Mouse (Mus musculus) CD4-positive, CD25-positive, alpha-beta regulatory T cell, adult 4 months (primary cell): ENCODE data around the gene Pak7. TPM values are rescaled to one million over a fixed set of nuclear protein-coding genes. Genes with fewer than 3 reads are reported as not detected.

ENCODE experiments used
- ATAC-seq: one replicate; pipeline ENCODE4 v1.8.0; 2017
- polyA plus RNA-seq, 2 experiments: library from polyadenylated mRNA; unstranded; fragments of 100-300 nt; shearing (Covaris generic); gene quantifications; one replicate each; pipeline ENCODE4 v1.2.1; 2017

Pak7 gene
- polyA plus RNA-seq, 2 experiments from 2014 or later, result not detected

- no peak for ATAC-seq
Observed at GRCm38 (mm10) chr2:136150752-136151151, 237.0 kb downstream of the Pak7 start.

- ATAC-seq, result no peak
Observed at GRCm38 (mm10) chr2:136149530-136149929, 238.2 kb downstream of the Pak7 start.

DNA sequence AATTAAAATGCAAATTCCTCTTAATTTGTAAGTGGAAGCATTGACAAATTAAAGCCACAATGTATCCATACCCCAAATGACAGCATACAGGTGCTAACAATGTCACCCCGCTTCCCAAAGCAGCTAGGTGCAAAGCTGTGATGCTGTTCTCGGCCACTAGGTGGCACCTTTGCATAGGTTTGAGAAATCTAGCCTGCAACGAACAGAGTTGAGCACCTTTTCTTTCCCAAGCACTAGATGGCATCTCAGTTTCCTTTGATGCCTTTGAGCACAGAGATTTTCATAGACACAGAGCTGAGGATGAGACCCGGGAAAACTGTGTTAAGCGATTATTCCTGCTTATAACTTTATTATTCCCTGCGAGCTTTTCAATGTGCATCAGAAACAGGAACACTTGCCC, 238.8 kb downstream of the Pak7 start:
- peak; percentile 69 for ATAC-seq

- no peak for ATAC-seq
Observed at GRCm38 (mm10) chr2:136140807-136141206, 247.0 kb downstream of the Pak7 start.

DNA sequence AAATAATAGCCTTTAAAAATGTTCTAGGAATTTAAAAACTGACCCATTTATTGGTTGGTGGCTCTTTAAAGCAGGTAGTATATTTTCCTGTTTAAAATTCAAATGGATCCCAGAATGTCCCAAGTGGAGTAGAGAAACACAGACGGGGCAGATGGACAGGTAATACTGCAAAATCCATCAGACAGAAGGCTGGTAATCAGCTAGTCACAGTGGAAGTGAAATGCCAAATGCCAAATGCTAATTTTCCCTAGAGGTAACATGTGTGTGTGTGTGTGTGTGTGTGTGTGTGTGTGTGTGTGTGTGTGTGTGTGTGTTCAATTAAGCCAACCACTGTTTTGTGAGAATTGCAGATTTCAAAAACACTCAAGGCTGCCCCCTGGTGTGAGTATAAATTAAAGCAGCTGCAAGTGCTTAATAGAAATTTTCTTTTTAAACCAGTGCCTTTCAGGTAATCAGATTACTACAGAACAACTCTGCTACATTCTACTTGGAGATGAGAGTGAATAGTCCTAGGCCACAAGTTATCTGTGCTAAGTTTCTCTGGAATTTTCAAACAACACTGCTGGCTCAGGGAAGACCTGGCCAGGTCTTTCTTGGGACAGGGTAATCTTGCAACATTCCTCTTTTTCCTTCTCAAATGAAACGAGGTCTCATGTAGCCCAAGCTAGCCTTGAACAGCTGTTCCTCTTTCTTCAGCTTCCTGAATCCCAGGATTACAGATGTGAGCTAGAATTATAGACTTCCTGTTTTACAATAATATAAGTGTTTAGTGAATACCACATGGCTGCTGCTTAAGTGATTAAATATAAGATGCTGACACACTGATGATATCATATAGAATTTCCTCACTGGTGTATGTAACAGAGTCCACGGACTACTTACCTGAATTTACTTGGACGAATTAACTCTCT, 248.4 kb downstream of the Pak7 start:
- ATAC-seq, result no peak

DNA sequence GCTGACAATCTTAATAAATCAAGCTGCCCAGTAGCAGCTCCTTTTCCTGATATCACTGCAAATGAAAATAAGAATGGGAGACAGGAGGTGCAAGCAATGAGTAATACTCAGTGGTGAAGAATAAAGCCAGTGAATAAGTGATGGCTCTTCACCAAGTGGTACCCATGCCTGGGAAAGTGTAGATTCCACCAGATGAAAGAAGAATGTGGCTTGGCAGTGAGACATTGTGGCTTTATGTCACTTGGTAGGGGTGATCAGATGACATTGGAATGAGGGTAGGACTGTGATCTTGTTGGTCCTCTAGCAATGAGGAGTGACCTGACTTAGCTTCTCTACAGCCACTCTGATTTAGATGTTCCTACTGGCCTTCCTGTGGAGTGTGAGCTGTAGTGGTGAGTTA, 249.3 kb downstream of the Pak7 start:
- ATAC-seq, result no peak

GRCm38 (mm10) chr2:136121867-136122266, 265.9 kb downstream of the Pak7 start:
- no peak for ATAC-seq

DNA sequence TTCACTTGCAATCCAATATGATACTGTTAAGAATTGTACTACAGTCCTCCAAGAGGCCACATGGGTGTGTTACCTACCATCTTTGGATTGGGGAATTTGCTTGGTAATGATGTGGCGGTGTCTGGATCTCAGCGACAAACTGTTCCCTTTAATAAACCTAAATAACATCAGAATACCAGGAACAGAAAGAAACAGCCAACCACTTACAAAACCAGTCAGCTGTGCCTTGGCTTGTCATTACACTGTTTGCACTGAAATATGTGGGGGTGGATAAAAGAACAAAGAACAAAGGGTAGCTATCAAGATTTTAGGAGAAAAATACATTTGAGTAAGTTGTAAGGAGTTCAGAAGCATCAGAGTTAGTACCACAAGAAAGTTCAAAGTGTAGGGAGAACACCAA, 269.8 kb downstream of the Pak7 start:
- ATAC-seq, result no peak

DNA sequence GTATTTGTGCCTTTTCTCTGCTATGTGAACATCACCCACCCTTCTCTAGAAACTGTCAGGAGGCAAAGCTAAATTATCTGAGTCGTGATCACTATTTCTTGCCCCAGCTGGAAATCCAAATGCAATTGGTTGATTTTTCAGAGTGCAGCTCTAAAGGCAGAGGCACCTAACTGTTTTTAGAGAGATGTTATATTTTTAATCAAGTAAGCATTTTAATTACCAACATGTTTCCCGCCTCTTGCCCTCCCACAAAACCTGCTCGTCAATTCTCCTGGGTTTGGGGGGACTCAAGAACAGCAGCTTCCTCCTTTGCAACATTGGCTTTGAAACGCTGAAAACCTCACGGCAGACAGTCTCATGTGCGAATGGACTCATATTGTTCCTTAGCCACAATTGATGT, 274.4 kb downstream of the Pak7 start:
- no peak for ATAC-seq

GRCm38 (mm10) chr2:136109038-136109363, 278.8 kb downstream of the Pak7 start:
- ATAC-seq, result no peak

DNA sequence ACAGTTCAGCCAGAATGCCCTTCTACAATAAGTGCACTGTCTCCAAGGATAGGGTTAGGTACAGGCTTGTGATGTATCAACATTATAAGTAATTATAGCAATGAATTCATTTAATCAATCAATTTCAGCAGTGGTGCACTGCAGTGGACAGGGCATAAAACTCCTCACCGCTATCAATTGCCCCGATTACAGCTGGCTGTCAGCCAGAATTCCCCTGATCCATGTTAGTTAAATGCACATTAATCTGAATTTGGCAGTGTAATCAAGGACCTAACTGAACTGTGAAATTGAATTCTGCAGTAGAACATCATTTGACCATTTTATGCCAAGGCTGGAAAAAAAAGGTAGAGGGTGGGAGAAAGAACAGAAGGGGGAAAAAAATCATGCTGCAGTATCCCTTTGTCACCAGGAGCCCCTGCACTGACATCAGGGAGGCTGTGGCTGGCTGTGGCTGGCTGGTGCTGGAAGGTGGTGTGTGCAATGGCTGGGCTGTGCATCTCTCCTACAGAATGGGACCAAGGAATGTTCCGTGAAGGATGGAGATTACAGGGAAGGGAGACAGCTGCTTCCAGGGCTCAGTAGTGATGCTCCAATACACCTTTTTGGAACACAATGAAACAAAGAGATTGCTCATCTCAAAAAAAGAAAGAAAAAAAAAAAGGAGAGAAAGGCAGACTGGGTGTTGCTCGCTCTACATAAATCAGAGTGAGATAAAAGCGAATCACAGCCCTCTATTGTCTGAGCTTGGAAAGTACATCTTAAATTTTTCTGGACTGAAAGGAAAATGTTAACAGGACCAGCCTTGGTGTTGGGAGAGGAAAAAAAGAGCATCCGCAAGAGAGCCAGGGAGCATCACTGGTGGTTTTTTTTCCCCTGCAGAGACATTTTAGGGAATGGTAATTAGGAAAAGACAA, 279.4 kb downstream of the Pak7 start:
- ATAC-seq, result no peak

- ATAC-seq, result no peak
Observed at GRCm38 (mm10) chr2:136107597-136107996, 280.2 kb downstream of the Pak7 start.

DNA sequence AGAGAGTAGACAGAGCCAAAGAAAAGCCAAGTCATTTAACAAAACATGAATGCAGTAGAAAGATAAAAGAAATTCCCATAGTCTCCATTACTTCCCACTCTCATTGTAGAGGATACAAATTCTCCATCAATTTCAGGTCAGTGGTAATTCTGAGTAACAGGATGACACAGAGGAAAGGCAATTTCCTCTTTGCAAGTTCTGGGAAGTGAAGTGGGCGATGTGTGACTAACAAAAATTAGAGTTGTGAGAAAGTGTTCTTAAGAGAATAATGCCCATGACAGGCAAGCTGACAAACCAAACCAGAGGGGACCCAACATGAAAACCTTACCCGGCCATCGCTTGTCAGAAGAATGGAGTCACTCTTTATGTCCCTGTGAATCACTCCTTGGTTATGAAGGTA, 290.6 kb downstream of the Pak7 start:
- no peak for ATAC-seq

GRCm38 (mm10) chr2:136095978-136096377, 291.8 kb downstream of the Pak7 start:
- ATAC-seq, result no peak

DNA sequence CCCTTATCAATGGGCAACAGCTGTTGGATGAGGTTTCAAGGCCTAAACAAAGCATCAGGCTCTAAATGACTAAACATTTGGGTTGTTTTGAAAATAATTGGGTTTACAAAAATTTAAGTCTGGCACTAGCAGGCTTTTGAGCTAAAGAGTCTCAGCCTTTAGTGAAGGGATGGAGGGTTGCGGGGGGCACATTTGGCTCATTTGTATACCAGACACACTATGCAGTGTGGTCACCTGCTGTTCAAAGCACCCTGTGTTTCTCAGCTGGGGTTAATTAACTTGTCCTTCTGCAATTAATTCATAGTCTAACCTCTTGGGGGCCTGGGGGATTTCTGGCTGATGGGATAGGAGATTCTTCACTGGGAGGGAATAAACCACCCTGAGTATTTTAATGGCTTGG, 323.4 kb downstream of the Pak7 start:
- no peak for ATAC-seq

DNA sequence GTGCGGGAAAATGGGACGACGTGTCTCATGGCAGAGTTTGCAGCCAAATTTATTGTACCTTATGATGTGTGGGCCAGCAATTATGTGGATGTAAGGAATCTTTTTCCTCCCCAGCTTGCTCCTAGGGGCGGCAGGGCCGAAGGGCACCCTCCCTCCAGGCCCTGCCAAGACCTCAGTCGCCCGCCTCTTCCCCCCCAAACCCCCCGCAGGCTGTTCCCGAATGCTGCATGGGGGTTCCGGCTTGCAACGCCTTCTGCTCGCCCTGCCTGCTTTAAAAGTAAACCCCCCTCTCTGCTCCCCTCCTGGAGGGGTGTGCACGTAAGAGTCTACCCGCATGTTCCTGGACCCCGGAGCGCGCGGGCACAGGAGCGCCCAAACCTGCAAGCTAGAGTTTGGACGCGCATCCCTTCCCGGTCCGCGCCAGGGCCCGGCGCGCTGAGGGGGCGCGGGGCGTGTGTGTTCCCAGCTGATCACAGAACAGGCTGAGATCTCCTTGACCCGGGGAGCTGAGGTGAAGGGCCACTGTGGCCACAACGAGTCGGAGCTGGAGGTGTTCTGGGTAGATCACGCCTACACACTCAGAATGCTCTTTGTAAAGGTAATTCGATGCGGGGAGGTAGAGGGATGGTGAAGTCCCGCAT, 328.6 kb downstream of the Pak7 start:
- ATAC-seq, result no peak

- ATAC-seq, result no peak
Observed at GRCm38 (mm10) chr2:136058398-136058797, 329.4 kb downstream of the Pak7 start.

DNA sequence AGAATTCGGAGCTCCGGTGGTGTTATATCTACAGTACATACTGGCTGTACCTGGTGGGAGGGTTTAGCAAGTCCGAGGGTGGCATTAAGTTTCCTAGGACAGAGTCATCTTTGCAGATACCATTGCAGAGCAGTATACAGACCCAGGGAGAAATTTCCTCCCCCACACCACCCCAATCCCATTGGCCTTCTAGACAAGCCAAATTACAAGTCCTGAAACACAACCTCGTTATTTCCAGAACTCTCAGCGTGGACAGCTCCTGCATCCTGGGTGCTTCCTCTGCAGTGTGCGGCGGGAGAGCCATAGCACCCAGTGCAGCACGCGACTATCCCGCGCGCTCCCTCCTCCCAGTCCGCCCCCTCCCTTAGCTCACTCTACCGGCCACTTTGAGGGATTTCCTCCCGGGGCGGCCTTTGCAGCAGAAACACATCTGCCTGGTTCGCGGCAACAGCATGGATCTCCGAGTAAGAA, 329.9 kb downstream of the Pak7 start:
- no peak for ATAC-seq

DNA sequence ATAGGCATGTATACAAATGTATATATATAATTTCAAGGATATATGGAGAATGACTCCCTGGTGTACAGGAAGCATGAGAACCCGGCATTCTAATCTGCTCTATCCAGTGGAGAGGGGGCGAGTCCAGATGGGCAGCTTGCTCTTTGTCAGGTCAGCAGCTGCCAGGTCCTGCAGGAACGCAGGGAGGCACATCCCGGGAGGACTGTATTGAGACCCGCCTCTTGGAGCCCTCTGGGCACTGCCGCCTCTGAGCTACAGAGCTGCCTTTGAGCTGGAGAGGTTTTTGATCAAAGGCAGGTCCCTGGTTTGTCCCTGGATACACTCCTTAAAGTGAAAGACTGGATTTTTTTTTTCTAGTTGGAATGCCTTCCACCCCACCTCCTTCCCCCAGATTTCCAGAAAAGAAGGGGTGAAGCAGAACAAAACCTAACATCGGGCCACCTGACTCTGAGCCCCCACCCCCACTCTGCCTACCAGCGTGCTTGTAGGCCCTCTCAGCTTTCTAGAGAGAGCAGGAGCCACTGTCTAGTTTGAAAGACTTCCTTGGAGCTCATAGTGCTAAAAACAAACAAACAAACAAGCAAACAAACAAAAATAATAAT, 336.0 kb downstream of the Pak7 start, which contains the start of gene Lamp5:
Lamp5 (plus strand) TSS at position 552 of the 602 bp plus-strand sequence.
- no peak for ATAC-seq

GRCm38 (mm10) chr2:136050793-136051615, 336.8 kb downstream of the Pak7 start:
- no peak for ATAC-seq

- ATAC-seq, result no peak
Observed at GRCm38 (mm10) chr2:136048464-136048863, 339.3 kb downstream of the Pak7 start.
